Mouse (Mus musculus) right cerebral cortex, adult 2 months (tissue): ENCODE data around the gene Btbd2.
"Not testable (repeated sequence)": the region's sequence is repeated elsewhere in the genome, so short reads cannot be mapped to it uniquely, and the experiment has no call there.

Experiments
- DNase-seq, 2 experiments: peaks; one replicate each; pipeline ENCODE4 v3.0.0; 2021 to 2022; ENCODE audit warnings: low spot score in 2 of 2

Gene Btbd2

DNA sequence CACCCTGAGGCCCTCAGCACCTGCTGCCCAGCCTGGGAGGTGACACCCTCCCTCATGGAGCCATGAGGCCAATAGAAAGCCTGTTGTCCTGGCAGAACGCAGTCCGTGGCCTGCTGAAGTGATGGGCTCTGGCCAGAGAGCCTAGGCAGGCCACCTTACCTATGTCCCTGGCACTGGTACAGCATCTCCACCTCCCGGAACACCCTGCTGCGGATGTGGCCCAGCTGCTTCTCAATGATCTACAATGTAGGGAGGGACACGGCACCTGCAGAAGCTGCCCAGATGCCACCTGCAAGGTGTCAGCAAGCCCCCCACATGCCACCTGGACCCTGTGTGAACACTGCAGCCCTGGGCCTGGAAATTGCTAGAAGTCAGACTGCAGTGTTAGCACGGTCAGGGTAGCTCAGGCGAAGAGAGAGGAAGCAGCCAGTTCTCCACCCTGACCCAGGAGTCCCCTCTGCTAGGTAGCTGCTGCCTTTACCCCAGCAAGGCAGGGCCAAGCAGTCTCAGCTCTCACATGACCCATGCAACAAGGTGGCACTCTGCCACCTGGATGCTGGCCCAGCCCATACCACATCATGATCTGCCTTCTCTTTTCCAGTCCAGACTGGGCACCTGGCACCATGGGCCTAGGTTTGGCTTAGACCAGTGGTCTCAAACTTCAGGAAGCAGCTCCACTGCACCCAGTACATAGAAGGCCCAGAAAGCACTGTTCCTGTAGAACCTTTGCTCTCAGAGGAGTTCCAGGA lies 13.0 kb upstream of the Btbd2 start:
- no peak for DNase-seq

DNA sequence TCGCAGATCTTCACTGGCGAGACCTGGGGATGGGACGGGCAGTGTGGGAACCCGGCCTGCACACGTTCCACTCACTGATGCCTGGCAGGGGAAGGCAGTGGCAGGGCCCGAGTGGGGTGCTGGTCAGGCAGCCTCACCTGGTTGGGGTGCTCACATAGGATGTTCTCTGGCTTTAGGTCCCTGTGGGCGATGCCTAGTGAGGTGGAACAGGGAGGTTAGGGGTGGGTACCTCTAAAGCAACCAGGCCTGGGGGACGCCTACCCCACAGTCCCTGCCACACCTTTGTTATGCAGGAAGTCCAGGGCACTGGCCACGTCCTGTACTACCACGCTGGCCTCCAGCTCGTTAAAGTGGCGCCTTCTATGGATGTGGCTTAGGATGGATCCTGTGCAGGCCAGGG lies 12.1 kb upstream of the Btbd2 start:
- no peak for DNase-seq

DNA sequence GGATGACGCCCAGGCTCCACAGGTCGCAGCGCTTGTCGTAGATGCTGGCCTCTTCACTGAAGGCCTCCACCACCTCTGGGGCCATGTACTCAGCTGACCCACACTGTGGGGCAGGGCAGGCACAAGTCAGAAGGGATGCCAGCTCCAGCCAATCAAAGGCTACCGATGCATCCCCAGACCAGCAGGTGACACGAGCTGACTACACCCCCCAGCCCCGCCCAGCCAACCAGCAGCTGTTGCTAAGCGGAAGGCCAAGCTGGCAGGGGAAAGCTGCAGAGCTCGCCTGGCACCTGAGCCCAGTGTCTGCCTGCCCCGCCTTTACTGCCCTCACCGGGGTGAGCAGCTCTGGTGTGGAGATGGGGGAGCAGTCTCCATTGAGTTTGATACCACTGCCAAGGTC lies 11.7 kb upstream of the Btbd2 start:
- no peak for DNase-seq

DNA sequence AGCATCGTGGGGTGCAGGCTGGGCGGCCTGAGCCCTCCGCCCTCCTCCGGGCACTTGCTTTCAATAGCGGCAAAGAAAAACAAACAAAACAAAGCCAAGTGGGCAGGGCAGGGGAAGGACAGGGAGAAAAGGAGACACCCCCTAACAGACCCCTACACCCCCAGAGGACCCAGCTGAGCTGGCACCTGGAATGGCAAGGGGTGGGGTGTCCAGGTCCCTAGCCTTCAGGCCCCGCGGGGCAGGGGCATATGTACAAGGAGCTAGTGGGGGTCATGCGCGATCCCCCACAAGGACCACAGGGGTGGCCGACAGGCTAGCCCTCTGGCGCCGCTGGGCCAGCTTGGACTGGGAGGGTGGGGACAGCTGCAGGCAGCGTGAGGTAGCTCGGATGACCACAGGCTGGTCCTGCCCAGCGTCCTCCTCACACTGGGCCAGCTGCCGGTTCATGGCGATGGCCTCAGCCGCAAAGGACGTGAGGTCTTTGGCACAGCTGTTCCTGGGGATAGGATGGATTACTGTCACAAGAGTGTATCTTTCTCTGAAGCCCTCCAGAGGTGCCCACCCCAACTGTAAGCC lies 10.1 kb upstream of the Btbd2 start:
- no peak for DNase-seq

DNA sequence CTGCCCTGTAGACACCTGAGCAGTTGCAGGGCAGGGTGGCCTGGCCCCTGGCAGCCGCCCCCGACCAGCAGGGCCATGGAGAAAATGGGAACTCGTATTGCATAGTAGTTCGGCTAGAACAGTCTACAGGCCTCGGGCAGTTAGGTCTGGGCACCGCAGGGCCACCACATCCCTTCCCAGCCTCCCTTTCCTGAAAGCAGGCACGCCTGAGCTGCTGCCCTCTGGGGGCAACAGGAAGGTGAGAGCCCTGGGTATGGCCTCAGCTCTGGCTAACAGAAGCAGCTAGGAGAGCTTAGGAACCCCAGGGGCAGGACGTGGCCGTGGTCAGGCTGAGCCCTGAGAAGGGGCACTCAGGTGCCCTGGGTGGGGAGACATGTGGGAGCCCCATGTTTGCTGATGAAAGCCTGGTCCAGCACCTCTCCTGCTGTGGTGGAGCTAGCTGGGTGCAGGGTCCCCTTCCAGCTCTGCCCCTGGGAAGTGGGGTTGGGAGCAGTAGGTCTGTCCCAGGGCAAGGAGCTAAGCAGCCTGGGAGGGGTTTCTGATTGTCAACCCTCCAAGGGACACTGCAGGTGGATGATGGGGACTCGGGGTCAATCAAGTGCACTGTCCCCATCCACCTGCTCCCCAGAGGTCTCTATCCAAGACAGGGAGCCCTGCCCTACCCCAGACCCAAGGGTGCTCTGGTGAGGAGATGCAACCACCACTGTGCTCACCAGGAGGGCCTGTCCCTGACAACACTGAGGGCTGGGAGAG lies 9.3 kb upstream of the Btbd2 start:
- no peak for DNase-seq

DNA sequence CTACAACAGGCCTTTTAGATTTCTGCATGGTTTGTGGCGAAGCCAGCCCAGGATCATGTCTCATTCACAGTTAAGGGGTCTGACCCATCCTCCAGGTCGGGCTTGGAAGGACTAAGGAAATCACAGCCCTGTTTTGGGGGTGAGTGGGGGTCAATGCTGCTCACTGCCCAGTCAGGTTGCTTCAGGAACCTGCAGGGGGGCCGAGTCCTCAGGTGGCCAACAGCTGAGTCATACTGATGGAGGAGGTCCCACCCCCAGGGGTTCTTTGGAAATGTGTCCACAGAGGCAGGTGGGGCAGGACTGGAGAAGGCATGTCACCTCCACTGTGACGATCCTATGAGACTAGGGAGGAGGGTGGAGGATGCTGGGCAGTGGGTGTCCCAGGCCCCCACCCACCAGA lies 8.6 kb upstream of the Btbd2 start:
- no peak for DNase-seq

DNA sequence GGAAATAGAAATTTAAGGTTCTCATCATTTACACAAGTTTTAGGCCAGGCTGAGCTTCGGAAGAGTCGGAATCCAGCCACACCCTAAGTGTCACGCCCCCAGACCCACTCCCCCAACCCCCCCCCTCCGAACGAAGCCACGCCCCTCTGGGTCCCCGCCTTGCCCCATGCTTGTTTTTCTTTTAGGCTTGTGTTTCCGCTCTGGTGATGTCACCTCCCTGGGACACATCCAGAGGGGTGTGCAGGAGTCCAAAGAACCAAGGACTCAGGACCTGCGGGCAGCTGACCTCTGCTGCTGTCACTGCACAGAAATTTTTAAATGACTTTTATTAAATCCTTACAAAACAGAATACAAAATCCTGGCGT lies 8.1 kb upstream of the Btbd2 start:
- no peak for DNase-seq

DNA sequence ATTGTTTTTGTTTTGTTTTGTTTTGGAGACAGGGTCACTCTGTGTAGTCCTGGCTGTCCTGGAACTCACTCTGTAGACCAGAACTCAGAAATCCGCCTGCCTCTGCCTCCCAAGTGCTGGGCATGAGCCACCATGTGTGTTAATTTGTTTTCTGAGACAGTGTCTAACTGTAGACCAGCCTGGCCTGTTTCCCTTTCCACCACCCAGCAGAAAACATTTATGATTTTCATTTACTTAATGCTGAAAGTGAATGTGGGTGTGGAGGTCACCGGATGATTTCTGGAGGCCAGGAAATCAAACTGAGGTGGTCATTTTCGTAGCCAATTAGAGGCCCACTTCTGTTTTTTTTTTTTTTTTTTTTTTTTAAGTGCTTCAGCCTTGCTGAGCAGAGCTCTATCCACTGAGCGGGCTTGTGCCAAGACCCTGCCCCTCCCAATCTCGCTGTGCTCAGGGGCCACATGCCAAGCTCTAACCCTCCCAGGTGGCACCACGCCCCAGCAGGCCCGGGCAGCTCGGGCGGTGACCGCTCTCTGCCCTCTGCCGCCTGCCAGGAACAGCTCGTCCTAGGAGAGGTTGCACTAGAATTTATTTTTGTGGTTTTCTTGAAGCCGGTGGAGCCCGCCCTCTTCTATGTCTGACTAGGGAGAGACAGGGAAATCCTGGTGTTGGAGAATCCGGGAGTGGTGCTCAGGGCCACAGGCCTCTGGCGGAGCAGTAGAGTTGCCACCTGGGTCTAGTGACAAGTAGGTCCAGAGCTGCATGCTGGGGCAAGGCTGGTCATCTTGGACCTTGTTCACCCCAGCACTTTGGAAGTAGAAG lies 7.5 kb upstream of the Btbd2 start:
- DNase-seq, result peak in 1 of 2 experiments; percentile 36

DNA sequence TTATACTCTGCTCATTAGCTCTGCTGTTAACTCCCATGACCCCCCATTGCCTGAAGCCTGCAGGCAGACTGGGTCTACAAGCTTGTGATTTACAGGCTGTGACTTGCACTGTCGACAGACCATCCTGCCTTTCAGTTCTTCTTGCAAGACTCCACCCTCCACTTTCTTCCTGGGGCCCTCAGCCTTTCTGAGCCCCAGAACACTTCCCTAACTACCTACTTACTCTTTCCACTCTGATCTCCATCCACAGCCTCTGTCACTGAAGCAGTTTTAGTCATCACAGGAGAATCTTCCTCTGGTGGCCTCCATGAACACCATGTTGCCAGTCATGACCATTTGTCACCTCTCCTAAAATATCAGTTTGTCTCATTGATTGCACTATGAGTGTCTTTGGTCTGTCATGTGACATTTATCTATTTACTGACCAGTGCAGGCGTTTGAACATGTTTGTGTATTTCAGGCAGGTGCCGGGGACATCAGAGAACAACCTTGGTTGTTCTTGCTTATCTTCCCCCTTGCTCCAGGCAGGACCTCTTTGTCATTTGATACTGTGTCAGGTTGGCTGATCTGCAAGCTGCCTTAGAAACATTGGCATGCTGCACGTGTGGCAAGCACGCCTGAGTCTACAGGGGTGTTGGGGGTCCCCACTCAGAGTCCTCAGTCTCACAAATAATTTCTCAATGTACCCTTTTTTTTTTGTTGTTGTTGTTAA lies 6.8 kb upstream of the Btbd2 start:
- no peak for DNase-seq

DNA sequence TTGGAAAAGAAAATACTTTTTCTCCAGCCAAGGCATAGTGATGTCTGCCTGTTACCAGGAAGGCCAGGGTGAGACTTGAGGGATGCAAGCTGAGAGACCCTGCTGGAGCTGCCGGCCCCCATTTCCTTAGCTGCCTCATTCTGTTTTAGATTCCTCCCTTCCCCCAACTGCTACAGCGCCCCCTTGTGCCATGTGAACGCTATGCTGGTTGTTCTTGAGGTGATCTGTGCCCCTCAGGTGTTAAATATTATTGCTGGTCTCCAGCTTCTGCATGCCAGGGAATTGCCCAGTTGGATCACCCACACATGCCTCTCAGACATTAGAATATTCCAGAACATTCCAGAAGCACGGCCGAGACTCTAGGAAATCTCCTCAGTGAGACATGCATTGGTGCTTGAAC lies 4.3 kb upstream of the Btbd2 start:
- DNase-seq, result no peak

DNA sequence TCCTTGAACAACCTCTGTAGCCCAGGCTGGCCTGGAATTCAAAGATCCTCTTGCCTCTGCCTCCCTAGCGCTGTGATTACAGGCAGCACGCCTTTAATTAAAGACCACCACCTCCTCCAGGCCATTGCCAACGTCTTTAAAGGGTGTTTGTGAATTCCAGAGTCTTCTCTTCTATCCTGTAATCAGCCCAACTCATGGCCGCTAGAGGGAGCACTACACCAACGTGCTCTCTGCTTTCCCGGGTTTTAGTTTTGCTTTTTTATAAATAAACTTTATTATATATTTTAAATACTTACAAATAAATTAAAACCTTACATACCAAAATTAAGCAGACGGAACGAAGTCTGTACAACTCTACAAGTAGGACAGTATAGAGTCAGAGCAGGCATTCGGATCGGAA lies 2.3 kb upstream of the Btbd2 start:
- DNase-seq, result peak; percentile 84 to 90

DNA sequence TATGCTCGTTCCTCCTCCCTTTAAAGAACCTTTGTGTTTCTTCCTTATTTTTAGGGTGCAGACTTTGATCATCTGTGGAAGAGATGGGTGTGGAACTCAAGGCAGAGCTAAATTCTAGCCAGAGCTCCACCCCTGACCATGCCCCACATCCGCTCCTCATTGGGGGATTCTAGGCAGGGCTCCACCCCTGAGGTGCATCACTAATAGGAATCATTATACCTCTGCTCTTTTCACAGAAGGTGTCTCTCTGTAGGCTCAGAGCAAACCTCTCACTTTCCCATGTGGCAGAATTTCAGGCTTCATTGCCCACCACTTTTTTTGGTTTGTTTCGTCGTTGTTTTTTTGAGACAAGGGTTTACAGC lies 2.0 kb upstream of the Btbd2 start:
- DNase-seq, result no peak

DNA sequence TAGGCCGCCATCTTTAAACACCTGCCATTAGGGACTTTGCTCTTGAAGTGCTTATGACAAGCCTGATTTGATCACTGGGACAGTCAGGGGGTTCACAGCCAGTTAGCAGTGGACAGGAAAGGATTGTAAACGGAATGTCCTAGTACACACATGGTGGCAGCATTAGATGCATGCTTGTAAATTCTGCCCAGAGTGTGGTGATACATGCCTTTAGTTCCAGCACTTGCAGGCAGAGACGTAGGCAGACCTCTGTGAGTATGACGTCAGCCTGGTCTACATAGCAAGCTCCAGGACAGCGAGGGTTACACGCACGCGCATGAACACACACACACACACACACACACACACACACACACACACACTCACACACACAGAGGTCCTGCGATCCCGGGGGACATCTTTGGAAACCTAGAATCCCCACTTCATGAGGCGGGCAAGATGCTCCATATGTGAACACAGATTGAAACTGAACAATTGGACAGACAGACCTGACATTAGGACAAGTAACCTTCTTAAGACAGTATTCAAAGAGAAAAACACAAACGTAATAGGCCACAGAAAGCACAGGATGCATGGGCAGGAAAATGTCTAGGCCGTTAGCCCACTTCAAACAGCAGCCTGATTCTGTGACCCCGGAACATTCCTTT lies 1.4 kb upstream of the Btbd2 start:
- no peak for DNase-seq

DNA sequence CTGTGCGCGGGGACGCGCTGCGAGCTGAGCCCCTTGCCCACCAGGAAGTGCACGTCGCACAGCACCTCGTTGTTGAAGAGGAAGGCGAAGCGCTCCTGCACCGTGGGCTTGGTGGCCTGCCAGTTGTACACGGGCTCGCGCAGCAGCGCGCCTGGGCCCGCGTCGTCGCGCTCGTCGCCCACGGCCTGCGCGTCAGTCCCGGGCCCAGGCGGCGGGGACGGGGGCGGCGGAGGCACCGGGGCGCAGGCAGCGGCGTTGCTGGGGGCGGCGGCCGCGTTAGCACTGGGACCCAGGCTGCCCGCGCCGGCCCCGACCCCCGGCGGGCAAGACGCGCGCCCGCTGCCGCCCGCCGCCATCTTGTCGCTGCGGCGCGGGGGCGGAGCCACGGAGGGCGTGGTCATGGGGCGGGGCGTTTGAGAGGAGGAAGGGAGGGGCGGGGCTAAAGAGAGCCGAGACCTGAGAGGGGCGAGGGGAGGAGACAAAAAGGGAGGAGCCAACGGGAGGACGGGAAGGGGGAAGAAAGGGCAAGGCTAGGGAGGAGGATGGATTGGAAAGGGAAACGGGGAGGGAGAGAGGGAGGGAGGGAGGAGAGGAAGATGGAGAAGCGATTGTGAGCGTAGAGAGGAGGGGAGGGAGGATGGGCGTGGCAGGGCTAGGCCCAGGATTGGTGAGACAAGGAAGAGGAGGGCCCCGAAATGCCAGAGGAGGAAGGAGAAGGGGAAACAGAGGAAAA lies 575 bp downstream of the Btbd2 start:
- DNase-seq, result peak; percentile 86 to 92

DNA sequence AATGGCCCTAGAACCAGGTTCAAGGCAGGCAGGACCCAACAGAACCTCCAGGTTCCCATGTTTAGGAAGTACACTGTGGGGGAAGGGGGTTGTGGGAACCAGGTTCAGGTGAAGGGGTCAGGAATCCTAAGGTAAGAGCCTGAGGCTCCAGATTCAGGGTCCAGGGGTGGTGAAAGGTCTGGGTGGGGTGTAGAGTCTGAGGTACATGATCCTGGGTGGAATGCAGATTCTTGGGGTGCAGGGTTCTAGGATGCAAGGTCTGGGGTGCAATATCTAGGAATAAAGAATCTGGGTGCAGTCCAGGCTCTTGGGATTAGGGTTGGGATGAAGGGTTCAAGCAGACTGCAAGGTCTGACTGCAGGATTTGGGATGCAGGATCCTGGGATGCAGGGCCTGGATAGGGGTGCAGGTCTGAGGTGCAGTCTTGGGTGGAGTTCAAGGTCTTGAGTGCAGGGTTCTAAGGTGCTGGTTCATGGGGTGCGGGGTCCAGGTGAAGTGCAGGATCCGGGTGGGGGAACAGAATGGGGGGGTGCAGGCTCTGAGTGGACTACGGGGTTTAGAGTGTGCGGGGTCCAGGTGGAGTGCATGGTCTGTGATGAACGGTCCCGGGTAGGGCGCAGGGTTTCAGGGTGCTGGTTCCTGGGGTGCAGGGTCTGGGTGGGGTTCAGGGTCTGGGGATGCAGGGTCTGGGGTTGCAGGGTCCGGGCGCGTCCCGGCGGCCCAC lies 1.3 kb downstream of the Btbd2 start:
- DNase-seq, result no peak

DNA sequence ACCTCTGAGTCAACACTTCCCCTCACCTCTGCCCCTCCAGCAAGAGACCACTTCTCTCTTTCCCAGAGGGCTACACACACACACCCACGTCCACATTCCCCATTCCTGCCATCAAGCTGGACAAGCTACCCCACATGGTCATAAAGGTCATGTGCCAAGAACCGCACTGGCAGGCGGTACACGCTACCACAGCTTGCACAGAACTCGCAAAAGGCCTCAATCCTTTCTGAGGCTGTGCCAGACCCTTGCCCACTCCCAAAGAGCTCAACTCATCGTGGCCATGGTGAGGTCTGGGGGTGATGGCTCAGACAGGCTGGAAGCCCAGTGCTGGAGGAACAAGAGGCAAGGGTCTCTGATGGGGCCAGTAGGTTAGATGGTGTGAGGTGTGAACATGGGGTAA lies 2.0 kb downstream of the Btbd2 start:
- DNase-seq, result no peak

DNA sequence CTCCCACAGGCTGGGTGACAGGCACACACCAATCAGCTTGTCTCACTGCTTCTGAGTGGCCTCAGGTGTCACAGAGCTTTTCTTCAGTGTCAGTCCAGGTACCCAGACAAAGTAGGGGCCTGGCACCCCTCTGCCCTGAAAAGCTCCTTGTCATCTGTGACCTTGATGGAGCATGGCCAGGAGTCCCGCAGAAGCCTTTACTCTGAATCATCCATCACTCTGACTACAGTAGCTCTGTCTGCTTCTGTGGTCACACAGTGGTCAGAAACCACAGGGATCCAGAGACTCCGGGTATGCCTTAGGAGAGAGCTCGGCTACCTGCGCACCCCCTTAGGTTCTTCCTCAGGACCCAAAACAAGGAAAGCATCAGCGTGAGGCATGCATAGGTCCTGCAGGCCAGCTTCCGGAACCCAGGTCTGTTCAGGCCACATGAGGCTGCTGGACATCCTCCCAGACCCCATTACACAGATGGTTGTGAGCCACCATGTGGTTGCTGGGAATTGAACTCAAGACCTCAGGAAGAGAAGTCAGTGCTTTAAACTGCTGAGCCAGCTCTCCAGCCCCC lies 3.6 kb downstream of the Btbd2 start:
- no peak for DNase-seq

DNA sequence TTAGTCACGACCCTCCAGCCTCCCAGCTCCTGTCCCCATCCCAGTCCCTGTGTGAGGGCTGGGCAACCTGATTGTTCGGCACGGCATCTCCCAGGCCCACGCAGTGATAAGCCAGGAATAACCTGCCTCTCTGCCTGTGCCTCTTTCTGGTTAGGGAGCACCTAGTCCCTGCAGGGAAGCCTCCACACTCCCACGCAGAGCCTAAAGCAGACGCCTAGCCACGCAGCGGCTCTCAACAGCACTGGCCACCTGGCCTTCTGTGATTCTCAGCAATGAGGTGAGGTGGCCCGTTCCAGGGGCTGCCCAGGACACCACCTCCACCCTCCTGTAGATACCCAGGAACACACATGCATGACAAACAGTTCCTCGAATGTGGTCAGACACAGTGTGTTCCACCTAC lies 6.5 kb downstream of the Btbd2 start:
- DNase-seq, result peak; percentile 51 to 56

DNA sequence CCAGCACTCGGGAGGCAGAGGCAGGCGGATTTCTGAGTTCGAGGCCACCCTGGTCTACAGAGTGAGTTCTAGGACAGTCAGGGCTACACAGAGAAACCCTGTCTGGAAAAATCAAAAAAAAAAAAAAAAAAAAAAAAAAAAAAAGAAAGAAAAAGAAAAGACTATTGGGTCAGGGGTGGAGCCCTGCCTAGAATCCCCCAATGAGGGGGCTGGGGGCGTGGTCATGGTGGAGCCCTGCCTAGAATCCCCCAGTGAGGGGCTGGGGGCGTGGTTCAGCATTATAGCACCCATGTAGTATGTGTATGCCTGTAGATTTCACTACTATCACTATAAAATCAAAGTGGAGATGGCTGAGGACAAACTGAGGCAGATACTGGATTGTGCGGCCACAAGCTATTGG lies 7.0 kb downstream of the Btbd2 start:
- DNase-seq, result not testable (repeated sequence)

DNA sequence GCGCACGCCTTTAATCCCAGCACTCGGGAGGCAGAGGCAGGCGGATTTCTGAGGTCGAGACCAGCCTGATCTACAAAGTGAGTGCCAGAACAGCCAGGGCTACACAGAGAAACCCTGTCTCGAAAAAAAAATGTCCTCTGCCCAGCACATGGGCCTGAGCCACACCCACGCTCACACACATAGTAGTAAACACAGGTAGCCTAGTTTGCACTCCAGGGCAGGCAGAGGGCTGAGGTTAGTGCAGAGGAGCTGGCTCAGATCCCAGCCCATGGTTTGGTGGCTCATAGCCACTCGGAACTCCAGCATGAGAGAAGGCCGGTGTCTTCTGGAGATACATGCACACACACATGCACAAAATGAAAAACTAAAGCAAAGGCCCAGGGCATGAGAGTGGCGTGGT lies 9.9 kb downstream of the Btbd2 start:
- DNase-seq, result no peak
